Mouse (Mus musculus) heart, embryonic 14.5 days (tissue): ENCODE data around the gene Hap1. TPM values are rescaled to one million over a fixed set of nuclear protein-coding genes. Genes with fewer than 3 reads are reported as not detected.

Experiments
- ATAC-seq: fragments of 200-750 bp; cut with Nextera tagmentation; 2 replicates; pipeline ENCODE4 v1.8.0; 2017; ENCODE audit warnings: low read depth, moderate TSS enrichment; ENCODE audit not compliant: insufficient number of reproducible peaks, insufficient read depth, low FRiP score
- H3K27ac ChIP-seq, 2 experiments: fragments of 200-500 bp in 1 of 2; fragments of 300-500 bp in 1 of 2; sonication (generic) in 1 of 2; replicated peaks in 1 of 2; 2 replicates each; pipeline ENCODE4 v1.5.1; 2012 to 2014; ENCODE audit warnings: low read depth in 2 of 2, low read length in 2 of 2, control low read depth in 1 of 2, mild to moderate bottlenecking in 1 of 2, mixed read lengths in 1 of 2; ENCODE audit not compliant: control insufficient read depth in 1 of 2, insufficient read depth in 1 of 2
- H3K27me3 ChIP-seq: fragments of 300-500 bp; sonication (generic); 2 replicates; pipeline ENCODE4 v1.6.1; 2014; ENCODE audit warnings: mild to moderate bottlenecking, low read length, control low read depth; ENCODE audit not compliant: control insufficient read depth, insufficient read depth
- H3K36me3 ChIP-seq: fragments of 300-500 bp; sonication (generic); 2 replicates; pipeline ENCODE4 v1.6.1; 2014; ENCODE audit warnings: mild to moderate bottlenecking, control low read depth, low read length, mixed read lengths; ENCODE audit not compliant: control insufficient read depth, insufficient read depth
- H3K4me1 ChIP-seq, 2 experiments: fragments of 200-500 bp in 1 of 2; fragments of 300-500 bp in 1 of 2; sonication (generic) in 1 of 2; 2 replicates each; pipeline ENCODE4 v1.6.1; 2012 to 2014; ENCODE audit warnings: low read length in 2 of 2, control low read depth in 1 of 2, mixed read lengths in 1 of 2; ENCODE audit not compliant: control insufficient read depth in 2 of 2, insufficient read depth in 2 of 2
- H3K4me2 ChIP-seq: fragments of 300-500 bp; sonication (generic); 2 replicates; pipeline ENCODE4 v1.6.1; 2014; ENCODE audit warnings: mild to moderate bottlenecking, low read length
- H3K4me3 ChIP-seq, 2 experiments: fragments of 200-500 bp in 1 of 2; fragments of 300-500 bp in 1 of 2; sonication (generic) in 1 of 2; 2 replicates each; pipeline ENCODE4 v1.5.1; 2012 to 2014; ENCODE audit warnings: low read length in 2 of 2, mild to moderate bottlenecking in 2 of 2, control low read depth in 1 of 2, low read depth in 1 of 2, moderate library complexity in 1 of 2; ENCODE audit not compliant: control insufficient read depth in 1 of 2, insufficient read depth in 1 of 2
- H3K9ac ChIP-seq: fragments of 300-500 bp; sonication (generic); 2 replicates; pipeline ENCODE4 v1.6.1; 2014; ENCODE audit warnings: mild to moderate bottlenecking, low read length
- H3K9me3 ChIP-seq: fragments of 300-500 bp; sonication (generic); 2 replicates; pipeline ENCODE4 v1.6.1; 2016; ENCODE audit warnings: low read length, control low read depth; ENCODE audit not compliant: control insufficient read depth
- WGBS: fragments of 180-500 bp; shearing (Covaris S2); extraction: QIAGEN DNeasy Blood & Tissue Kit; methylation state at CpG from one replicate; pipeline ENCODE4 v1.1.7; 2014; 5-methylcytosine and 5-hydroxymethylcytosine counted together
- polyA plus RNA-seq: library from polyadenylated mRNA; unstranded; fragments of >200 nt; fragmentation: Nextera tagmentation; extraction: Ambion mirVana; gene quantifications from 2 replicates; pipeline ENCODE4 v1.2.1, GENCODE M21; 2014

Hap1 gene
- polyA plus RNA-seq, 1 experiment from 2014 or later, result 4.3 TPM

- H3K4me2 ChIP-seq, result no peak overlapping the region
- ATAC-seq, result no peak
- H3K36me3 ChIP-seq, result peaks cover 99% of the 10 kb centered on the region
- H3K9me3 ChIP-seq, result no peaks in the 10 kb centered on the region
- no peaks in the 10 kb centered on the region for H3K27me3 ChIP-seq
- H3K9ac ChIP-seq, result no peak overlapping the region
- no peaks in the 10 kb centered on the region for H3K4me1 ChIP-seq
- WGBS, result 92% methylated on average over 5 of the region's 5 CpGs
- no peak overlapping the region for H3K27ac ChIP-seq
- H3K4me3 ChIP-seq, result no peak overlapping the region
Measured at GRCm38 (mm10) chr11:100378446-100378845, 22.5 kb upstream of the Hap1 start.

GRCm38 (mm10) chr11:100377989-100378388, 22.1 kb upstream of the Hap1 start:
- Histone ChIP-seq H3K36me3 (peaks cover 99% of the 10 kb centered on the region), H3K9ac (no peak overlapping the region), H3K9me3 (no peaks in the 10 kb centered on the region), H3K27ac (no peak overlapping the region), H3K27me3 (no peaks in the 10 kb centered on the region), H3K4me3 (no peak overlapping the region), H3K4me2 (no peak overlapping the region), H3K4me1 (no peaks in the 10 kb centered on the region)
- WGBS, result 92% methylated on average over 14 of the region's 14 CpGs
- ATAC-seq, result no peak

- Histone ChIP-seq H3K4me3 (no peak overlapping the region), H3K9ac (no peak overlapping the region), H3K27me3 (no peaks in the 10 kb centered on the region), H3K27ac (no peak overlapping the region), H3K36me3 (peaks cover 99% of the 10 kb centered on the region), H3K4me1 (no peaks in the 10 kb centered on the region), H3K9me3 (no peaks in the 10 kb centered on the region), H3K4me2 (no peak overlapping the region)
- WGBS, result 90% methylated on average over 21 of the region's 21 CpGs
- no peak for ATAC-seq
Measured at GRCm38 (mm10) chr11:100376746-100377389, 20.9 kb upstream of the Hap1 start.

- 66% methylated on average over 4 of the region's 4 CpGs for WGBS
- ATAC-seq, result no peak
- H3K9me3 ChIP-seq, result no peaks in the 10 kb centered on the region
- H3K36me3 ChIP-seq, result peaks cover 99% of the 10 kb centered on the region
- no peaks in the 10 kb centered on the region for H3K27me3 ChIP-seq
- H3K4me1 ChIP-seq, result no peaks in the 10 kb centered on the region
- no peak overlapping the region for H3K27ac ChIP-seq
- H3K4me2 ChIP-seq, result no peak overlapping the region
- H3K4me3 ChIP-seq, result no peak overlapping the region
- no peak overlapping the region for H3K9ac ChIP-seq
Measured at GRCm38 (mm10) chr11:100376005-100376404, 20.1 kb upstream of the Hap1 start.

GRCm38 (mm10) chr11:100375127-100375526, 19.2 kb upstream of the Hap1 start:
- Histone ChIP-seq H3K4me1 (no peaks in the 10 kb centered on the region), H3K4me3 (no peak overlapping the region), H3K27ac (0 out of 4 replicates have a peak overlapping the region, but pooled peaks of 1 of the 2 experiments have one; percentile 24), H3K27me3 (no peaks in the 10 kb centered on the region), H3K9ac (no peak overlapping the region), H3K36me3 (peaks cover 99% of the 10 kb centered on the region), H3K4me2 (no peak overlapping the region), H3K9me3 (no peaks in the 10 kb centered on the region)
- ATAC-seq, result no peak
- 80% methylated on average over 9 of the region's 9 CpGs for WGBS

- no peaks in the 10 kb centered on the region for H3K27me3 ChIP-seq
- no peak overlapping the region for H3K4me3 ChIP-seq
- no peak overlapping the region for H3K27ac ChIP-seq
- H3K4me1 ChIP-seq, result no peaks in the 10 kb centered on the region
- no peak overlapping the region for H3K4me2 ChIP-seq
- H3K36me3 ChIP-seq, result peaks cover 83% of the 10 kb centered on the region
- 84% methylated on average over 7 of the region's 8 CpGs for WGBS
- H3K9ac ChIP-seq, result no peak overlapping the region
- no peaks in the 10 kb centered on the region for H3K9me3 ChIP-seq
- ATAC-seq, result no peak
Measured at GRCm38 (mm10) chr11:100371981-100372558, 16.1 kb upstream of the Hap1 start.

- 50% methylated on average over 8 of the region's 8 CpGs for WGBS
- no peak for ATAC-seq
- Histone ChIP-seq H3K27ac (no peak overlapping the region), H3K4me3 (no peak overlapping the region), H3K27me3 (no peaks in the 10 kb centered on the region), H3K9ac (no peak overlapping the region), H3K4me1 (no peaks in the 10 kb centered on the region), H3K36me3 (peaks cover 60% of the 10 kb centered on the region), H3K4me2 (no peak overlapping the region), H3K9me3 (no peaks in the 10 kb centered on the region)
Measured at GRCm38 (mm10) chr11:100369822-100370221, 13.9 kb upstream of the Hap1 start.

GRCm38 (mm10) chr11:100369145-100369544, 13.2 kb upstream of the Hap1 start:
- Histone ChIP-seq H3K9ac (no peak overlapping the region), H3K27ac (no peak overlapping the region), H3K4me1 (no peaks in the 10 kb centered on the region), H3K4me2 (no peak overlapping the region), H3K27me3 (no peaks in the 10 kb centered on the region), H3K9me3 (no peaks in the 10 kb centered on the region), H3K36me3 (peaks cover 54% of the 10 kb centered on the region), H3K4me3 (no peak overlapping the region)
- no peak for ATAC-seq
- 53% methylated on average over 7 of the region's 7 CpGs for WGBS
